Mouse (Mus musculus) thymus, postnatal 36 days (tissue): Measurements from ENCODE around the gene Piwil4.

Experiments
- DNase-seq, 2 experiments: peaks; one replicate each; pipeline ENCODE4 v3.0.0; 2022; ENCODE audit warnings: mixed read lengths in 2 of 2

Gene Piwil4

GRCm38 (mm10) chr9:14666071-14666470 is 74.5 kb downstream of the Piwil4 start:
- no peak for DNase-seq

- DNase-seq: no peak
These were observed 76.9 kb downstream of the Piwil4 start for GRCm38 (mm10) chr9:14663591-14663990.

- no peak for DNase-seq
These were observed 77.7 kb downstream of the Piwil4 start for GRCm38 (mm10) chr9:14662876-14663275.

GRCm38 (mm10) chr9:14662138-14662537 is 78.4 kb downstream of the Piwil4 start:
- no peak for DNase-seq

DNA sequence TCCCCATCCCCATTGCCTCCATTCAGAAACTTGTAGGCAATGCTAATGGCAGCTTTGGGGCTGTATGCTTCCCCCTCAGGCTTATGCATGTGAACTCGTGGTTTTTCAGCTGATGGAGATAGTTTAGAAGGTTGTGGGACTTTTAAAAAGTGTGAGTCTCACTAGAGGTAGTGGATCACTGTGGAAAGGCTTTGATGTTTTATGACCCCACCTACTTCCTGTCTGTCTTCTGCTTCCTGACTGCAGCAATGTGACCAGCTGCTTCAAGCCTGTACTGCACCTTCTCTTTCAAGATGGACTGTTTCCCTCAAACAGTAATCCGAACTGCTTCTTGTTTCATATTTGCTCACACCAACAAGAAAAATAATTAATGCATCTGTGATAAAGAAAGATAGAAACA is 82.6 kb downstream of the Piwil4 start:
- no peak for DNase-seq

DNA sequence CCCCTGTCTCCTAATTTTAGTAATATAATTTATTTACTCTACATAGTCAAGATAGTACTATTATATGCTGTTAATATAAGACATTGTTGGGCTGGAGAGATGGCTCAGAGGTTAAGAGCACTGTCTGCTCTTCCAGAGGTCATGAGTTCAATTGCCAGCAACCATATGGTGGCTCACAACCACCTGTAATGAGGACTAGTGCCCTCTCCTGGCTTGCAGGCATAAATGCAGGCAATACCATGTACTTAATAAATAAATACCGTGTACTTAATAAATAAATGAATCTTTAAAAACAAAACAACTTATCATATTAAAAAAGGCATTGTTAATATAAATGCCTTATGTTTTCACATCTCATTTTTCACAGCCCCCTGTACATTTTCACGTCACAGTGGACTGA is 86.5 kb downstream of the Piwil4 start:
- no peak for DNase-seq

GRCm38 (mm10) chr9:14652761-14653160 is 87.8 kb downstream of the Piwil4 start:
- DNase-seq: no peak

DNA sequence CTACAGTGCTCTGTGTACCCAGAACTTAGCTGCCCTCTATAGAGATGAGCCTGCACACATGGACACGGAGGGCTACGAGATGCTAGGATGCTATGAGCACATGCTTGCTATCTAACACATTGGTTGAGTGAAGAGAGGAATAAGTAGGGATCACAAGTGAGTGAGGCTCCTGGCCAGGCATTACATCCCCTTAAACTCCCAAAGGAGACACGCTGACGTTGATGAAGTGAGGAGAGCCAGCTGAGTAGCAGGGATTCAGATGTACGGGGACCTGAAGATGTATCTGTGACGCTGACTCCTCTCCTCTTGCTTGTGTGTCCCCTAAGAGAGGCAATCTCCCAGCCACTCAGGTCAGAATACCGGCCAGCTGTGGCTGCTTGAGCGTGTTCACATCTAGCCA is 92.7 kb downstream of the Piwil4 start:
- DNase-seq: no peak

GRCm38 (mm10) chr9:14646641-14647040 is 93.9 kb downstream of the Piwil4 start:
- DNase-seq: no peak
